Mouse (Mus musculus) MEL (cell line): ENCODE measurements at regions not wholly inside any gene's neighbourhood (a gene's known extent, or its start where the extent isn't known, plus 50 kb on each side); places are given as distances from the start of the nearest gene placed in this dataset.

ENCODE experiments used
- DNase-seq: peaks from one replicate; pipeline ENCODE4 v3.0.0; 2011; ENCODE audit warnings: low read depth, low spot score
- H3K27ac ChIP-seq: 2 replicates; pipeline ENCODE4 v1.5.1; 2012; ENCODE audit warnings: low read depth, mild to moderate bottlenecking, control low read depth, low read length, moderate library complexity; ENCODE audit not compliant: control insufficient read depth
- H3K27me3 ChIP-seq, 2 experiments: fragments of 150-350 bp in 1 of 2; sonication (generic) in 1 of 2; 2 replicates each; pipeline ENCODE4 v1.6.1; 2012; ENCODE audit warnings: low read length in 2 of 2, mild to moderate bottlenecking in 2 of 2, improper control_type of control experiment in 1 of 2, moderate library complexity in 1 of 2; ENCODE audit not compliant: insufficient read depth in 2 of 2, control insufficient read depth in 1 of 2
- H3K36me3 ChIP-seq, 2 experiments: 2 replicates each; pipeline ENCODE4 v1.6.1; 2012 to 2014; ENCODE audit warnings: low read length in 2 of 2, improper control_type of control experiment in 1 of 2, inconsistent platforms in 1 of 2, mild to moderate bottlenecking in 1 of 2; ENCODE audit not compliant: insufficient read depth in 2 of 2, control insufficient read depth in 1 of 2
- H3K4me1 ChIP-seq, 2 experiments: fragments of 150-350 bp in 1 of 2; sonication (generic) in 1 of 2; 2 replicates each; pipeline ENCODE4 v1.6.1; 2012; ENCODE audit warnings: low read length in 2 of 2, improper control_type of control experiment in 1 of 2, mild to moderate bottlenecking in 1 of 2; ENCODE audit not compliant: insufficient read depth in 2 of 2, control insufficient read depth in 1 of 2
- H3K4me3 ChIP-seq, 2 experiments: fragments of 150-350 bp in 1 of 2; sonication (generic) in 1 of 2; 2 replicates each; pipeline ENCODE4 v1.5.1; 2012; ENCODE audit warnings: low read depth in 2 of 2, low read length in 2 of 2, mild to moderate bottlenecking in 2 of 2, moderate library complexity in 2 of 2, control low read depth in 1 of 2, improper control_type of control experiment in 1 of 2; ENCODE audit not compliant: control insufficient read depth in 1 of 2, insufficient read depth in 1 of 2
- H3K79me2 ChIP-seq: 2 replicates; pipeline ENCODE4 v1.6.1; 2012; ENCODE audit warnings: mild to moderate bottlenecking, low read length, moderate library complexity; ENCODE audit not compliant: control insufficient read depth, poor library complexity, insufficient read depth
- H3K9ac ChIP-seq: 2 replicates; pipeline ENCODE4 v1.6.1; 2012; ENCODE audit warnings: low read depth, mild to moderate bottlenecking, control low read depth, low read length, moderate library complexity; ENCODE audit not compliant: control insufficient read depth, poor library complexity, severe bottlenecking
- H3K9me3 ChIP-seq: fragments of 150-350 bp; sonication (generic); replicated peaks from 2 replicates; pipeline ENCODE4 v1.6.1; 2012; ENCODE audit warnings: mild to moderate bottlenecking, low read length, improper control_type of control experiment, moderate library complexity; ENCODE audit not compliant: insufficient read depth
- CHD1 ChIP-seq: IDR thresholded peaks from 2 replicates; pipeline ENCODE4 v1.6.1; 2012; ENCODE audit warnings: low read depth, mild to moderate bottlenecking, inconsistent platforms, low read length, improper control_type of control experiment
- CTCF ChIP-seq, 3 experiments: IDR thresholded peaks in 2 of 3; conservative IDR thresholded peaks in 1 of 3; 2 replicates each; pipeline ENCODE4 v1.5.1; 2011 to 2012; ENCODE audit warnings: low read length in 3 of 3, low read depth in 2 of 3, mild to moderate bottlenecking in 2 of 3, improper control_type of control experiment in 1 of 3, inconsistent platforms in 1 of 3, mixed read lengths in 1 of 3, moderate library complexity in 1 of 3; ENCODE audit not compliant: control insufficient read depth in 1 of 3, insufficient read depth in 1 of 3, poor library complexity in 1 of 3, severe bottlenecking in 1 of 3
- E2F4 ChIP-seq: IDR thresholded peaks from 2 replicates; pipeline ENCODE4 v1.6.1; 2011; ENCODE audit warnings: low read depth, low read length, improper control_type of control experiment, borderline replicate concordance
- EP300 ChIP-seq, 2 experiments: IDR thresholded peaks; 2 replicates each; pipeline ENCODE4 v1.6.1; 2011; ENCODE audit warnings: improper control_type of control experiment in 2 of 2, low read length in 2 of 2, low read depth in 1 of 2, mild to moderate bottlenecking in 1 of 2
- ETS1 ChIP-seq: IDR thresholded peaks from 2 replicates; pipeline ENCODE4 v1.6.1; 2012; ENCODE audit warnings: low read depth, mild to moderate bottlenecking, inconsistent platforms, low read length, improper control_type of control experiment, moderate library complexity
- GATA1 ChIP-seq: IDR thresholded peaks from 2 replicates; pipeline ENCODE4 v1.6.1; 2011; ENCODE audit warnings: low read depth, low read length, improper control_type of control experiment
- HCFC1 ChIP-seq: IDR thresholded peaks from 2 replicates; pipeline ENCODE4 v1.6.1; 2012; ENCODE audit warnings: low read depth, mild to moderate bottlenecking, inconsistent platforms, low read length, improper control_type of control experiment, moderate library complexity
- JUND ChIP-seq: IDR thresholded peaks from 2 replicates; pipeline ENCODE4 v1.6.1; 2011; ENCODE audit warnings: low read depth, mild to moderate bottlenecking, improper control_type of control experiment, low read length
- KAT2A ChIP-seq: conservative IDR thresholded peaks from 2 replicates; pipeline ENCODE4 v1.6.1; 2012; ENCODE audit warnings: low read depth, low read length, improper control_type of control experiment, inconsistent platforms
- MAFK ChIP-seq: IDR thresholded peaks from 2 replicates; pipeline ENCODE4 v1.6.1; 2011; ENCODE audit warnings: low read depth, mild to moderate bottlenecking, low read length, improper control_type of control experiment, borderline replicate concordance
- MAX ChIP-seq: IDR thresholded peaks from 2 replicates; pipeline ENCODE4 v1.6.1; 2011; ENCODE audit warnings: low read length, improper control_type of control experiment
- MXI1 ChIP-seq: IDR thresholded peaks from 2 replicates; pipeline ENCODE4 v1.6.1; 2011; ENCODE audit warnings: mild to moderate bottlenecking, low read depth, low read length, improper control_type of control experiment
- MYB ChIP-seq: IDR thresholded peaks from 2 replicates; pipeline ENCODE4 v1.6.1; 2011; ENCODE audit warnings: mild to moderate bottlenecking, low read depth, low read length, improper control_type of control experiment
- MYC ChIP-seq: IDR thresholded peaks from 2 replicates; pipeline ENCODE4 v1.6.1; 2011; ENCODE audit warnings: low read depth, mild to moderate bottlenecking, low read length, improper control_type of control experiment, moderate library complexity
- POLR2A ChIP-seq, 2 experiments: IDR thresholded peaks; 2 replicates each; pipeline ENCODE4 v1.6.1; 2011 to 2012; ENCODE audit warnings: low read length in 2 of 2, mild to moderate bottlenecking in 2 of 2, control low read depth in 1 of 2, improper control_type of control experiment in 1 of 2, low read depth in 1 of 2, moderate library complexity in 1 of 2; ENCODE audit not compliant: control insufficient read depth in 1 of 2, insufficient read depth in 1 of 2, poor library complexity in 1 of 2
- POLR2AphosphoS2 ChIP-seq: IDR thresholded peaks from 2 replicates; pipeline ENCODE4 v1.6.1; 2011; ENCODE audit warnings: low read length, improper control_type of control experiment
- POLR2AphosphoS5 ChIP-seq: IDR thresholded peaks from 2 replicates; pipeline ENCODE4 v1.6.1; 2012; ENCODE audit warnings: low read depth, borderline replicate concordance, mild to moderate bottlenecking, inconsistent platforms, low read length, moderate library complexity, mixed read lengths
- RAD21 ChIP-seq: IDR thresholded peaks from 2 replicates; pipeline ENCODE4 v1.6.1; 2011; ENCODE audit warnings: mild to moderate bottlenecking, low read depth, low read length, improper control_type of control experiment
- RCOR1 ChIP-seq: IDR thresholded peaks from 2 replicates; pipeline ENCODE4 v1.6.1; 2012; ENCODE audit warnings: low read depth, mild to moderate bottlenecking, inconsistent platforms, low read length, improper control_type of control experiment
- SIN3A ChIP-seq: IDR thresholded peaks from 2 replicates; pipeline ENCODE4 v1.6.1; 2012; ENCODE audit warnings: low read length, improper control_type of control experiment, inconsistent platforms
- SMC3 ChIP-seq: IDR thresholded peaks from 2 replicates; pipeline ENCODE4 v1.6.1; 2011; ENCODE audit warnings: low read depth, low read length, improper control_type of control experiment
- TBP ChIP-seq: IDR thresholded peaks from 2 replicates; pipeline ENCODE4 v1.8.0; 2011; ENCODE audit warnings: low read depth, low read length, improper control_type of control experiment
- USF1 ChIP-seq: IDR thresholded peaks from 2 replicates; pipeline ENCODE4 v1.6.1; 2014; ENCODE audit warnings: low read depth, mild to moderate bottlenecking, inconsistent platforms, low read length, improper control_type of control experiment, moderate library complexity
- USF2 ChIP-seq, 2 experiments: IDR thresholded peaks; 2 replicates each; pipeline ENCODE4 v1.6.1; 2011 to 2012; ENCODE audit warnings: improper control_type of control experiment in 2 of 2, low read length in 2 of 2, borderline replicate concordance in 1 of 2, inconsistent platforms in 1 of 2, low read depth in 1 of 2, mild to moderate bottlenecking in 1 of 2; ENCODE audit not compliant: insufficient read depth in 1 of 2
- ZC3H11A ChIP-seq: IDR thresholded peaks from 2 replicates; pipeline ENCODE4 v1.6.1; 2012; ENCODE audit warnings: low read depth, mild to moderate bottlenecking, inconsistent platforms, low read length, improper control_type of control experiment
- ZKSCAN1 ChIP-seq: IDR thresholded peaks from 2 replicates; pipeline ENCODE4 v1.6.1; 2012; ENCODE audit warnings: low read depth, mild to moderate bottlenecking, inconsistent platforms, low read length, improper control_type of control experiment, moderate library complexity
- ZMIZ1 ChIP-seq: IDR thresholded peaks from 2 replicates; pipeline ENCODE4 v1.6.1; 2012; ENCODE audit warnings: low read depth, mild to moderate bottlenecking, inconsistent platforms, low read length, improper control_type of control experiment, moderate library complexity
- ZNF384 ChIP-seq: IDR thresholded peaks from 2 replicates; pipeline ENCODE4 v1.6.1; 2012; ENCODE audit warnings: low read depth, mild to moderate bottlenecking, inconsistent platforms, low read length, improper control_type of control experiment

- no peaks in the 10 kb centered on the region for H3K9me3 ChIP-seq
- H3K4me3 ChIP-seq: no peak overlapping the region
- H3K36me3 ChIP-seq: no peaks in the 10 kb centered on the region
- H3K27ac ChIP-seq: no peak overlapping the region
- no peak overlapping the region for H3K9ac ChIP-seq
- no peaks in the 10 kb centered on the region for H3K4me1 ChIP-seq
- DNase-seq: no peak
- no peaks in the 10 kb centered on the region for H3K79me2 ChIP-seq
- H3K27me3 ChIP-seq: no peaks in the 10 kb centered on the region
- TF ChIP-seq USF2 (IDR thresholded peaks at IDR 0.05; ENCODE audit: borderline replicate concordance in 1 of 2, insufficient read depth in 1 of 2, low read depth in 1 of 2, low read length in 2 of 2) (no peak), HCFC1 (no peak), CTCF (IDR thresholded peaks at IDR 0.05 in 2 of 3, conservative IDR thresholded peaks at IDR 0.05 in 1 of 3; ENCODE audit: control insufficient read depth in 1 of 3, insufficient read depth in 1 of 3, low read depth in 2 of 3, low read length in 3 of 3, poor library complexity in 1 of 3, severe bottlenecking in 1 of 3) (no peak), E2F4 (no peak), USF1 (no peak), MAFK (no peak), ZC3H11A (no peak), GATA1 (no peak), MAX (no peak), POLR2AphosphoS2 (no peak), ZNF384 (no peak), RCOR1 (no peak), EP300 (IDR thresholded peaks at IDR 0.05; ENCODE audit: low read depth in 1 of 2, low read length in 2 of 2) (no peak), POLR2A (IDR thresholded peaks at IDR 0.05; ENCODE audit: control insufficient read depth in 1 of 2, insufficient read depth in 1 of 2, low read depth in 1 of 2, low read length in 2 of 2, poor library complexity in 1 of 2) (no peak), JUND (no peak), CHD1 (no peak), RAD21 (no peak), ZKSCAN1 (no peak), MYB (no peak)
Observed at GRCm38 (mm10) chr9:79029456-79029855, 414.1 kb downstream of the Cd109 start.

- Histone ChIP-seq H3K9me3 (no peaks in the 10 kb centered on the region), H3K79me2 (no peaks in the 10 kb centered on the region), H3K4me3 (no peak overlapping the region), H3K4me1 (no peaks in the 10 kb centered on the region), H3K27ac (no peak overlapping the region), H3K9ac (no peak overlapping the region), H3K36me3 (no peaks in the 10 kb centered on the region), H3K27me3 (no peaks in the 10 kb centered on the region)
- DNase-seq: no peak
- TF ChIP-seq MYB (no peak), SIN3A (no peak), MYC (no peak), ZNF384 (no peak), TBP (no peak), EP300 (IDR thresholded peaks at IDR 0.05; ENCODE audit: low read depth in 1 of 2, low read length in 2 of 2) (no peak), ZC3H11A (no peak), USF2 (IDR thresholded peaks at IDR 0.05; ENCODE audit: borderline replicate concordance in 1 of 2, insufficient read depth in 1 of 2, low read depth in 1 of 2, low read length in 2 of 2) (no peak), KAT2A (no peak), POLR2AphosphoS5 (no peak), SMC3 (no peak), E2F4 (no peak), MXI1 (no peak), ETS1 (no peak), ZMIZ1 (no peak), MAX (no peak)
Observed at GRCm38 (mm10) chr9:79035677-79036076, 420.3 kb downstream of the Cd109 start.
